Mouse (Mus musculus) CH12.LX (cell line): ENCODE data around the gene Oas3. TPM values are rescaled to one million over a fixed set of nuclear protein-coding genes. Genes with fewer than 3 reads are reported as not detected.

Experiments used
- DNase-seq: peaks from one replicate; pipeline ENCODE4 v3.0.0-alpha.2; 2013; ENCODE audit errors: extremely low read depth
- H3K27ac ChIP-seq: 2 replicates; pipeline ENCODE4 v1.5.1; 2012; ENCODE audit warnings: low read depth, mild to moderate bottlenecking, control low read depth, moderate library complexity; ENCODE audit not compliant: insufficient read depth
- H3K27me3 ChIP-seq: replicated peaks from 2 replicates; pipeline ENCODE3; 2012; ENCODE audit warnings: inconsistent platforms
- H3K36me3 ChIP-seq, 2 experiments: replicated peaks in 1 of 2; 2 replicates each; pipeline versions ENCODE3 to v1.6.1; 2012; ENCODE audit warnings: inconsistent platforms in 1 of 2, low read length in 1 of 2, mild to moderate bottlenecking in 1 of 2, mixed read lengths in 1 of 2, moderate library complexity in 1 of 2; ENCODE audit not compliant: control insufficient read depth in 1 of 2, insufficient read depth in 1 of 2
- H3K4me1 ChIP-seq, 2 experiments: 2 replicates each; pipeline ENCODE4 v1.6.1; 2012; ENCODE audit warnings: inconsistent platforms in 1 of 2, moderate library complexity in 1 of 2; ENCODE audit not compliant: insufficient read depth in 2 of 2, control insufficient read depth in 1 of 2
- H3K4me2 ChIP-seq: 2 replicates; pipeline ENCODE4 v1.6.1; 2012; ENCODE audit warnings: low read depth, mild to moderate bottlenecking, control low read depth; ENCODE audit not compliant: poor library complexity, insufficient read depth, severe bottlenecking
- H3K4me3 ChIP-seq, 3 experiments: fragments of 150-350 bp in 1 of 3; sonication (generic) in 1 of 3; replicated peaks in 1 of 3; 2 replicates each; pipeline versions ENCODE3 to v1.5.1; 2011 to 2012; ENCODE audit warnings: low read depth in 2 of 3, low read length in 2 of 3, mild to moderate bottlenecking in 2 of 3, moderate library complexity in 2 of 3, control low read depth in 1 of 3, improper control_type of control experiment in 1 of 3, inconsistent platforms in 1 of 3, mixed read lengths in 1 of 3; ENCODE audit not compliant: poor library complexity in 1 of 3
- H3K79me2 ChIP-seq: replicated peaks from 2 replicates; pipeline ENCODE4 v1.6.1; 2012; ENCODE audit warnings: mild to moderate bottlenecking, moderate library complexity; ENCODE audit not compliant: control insufficient read depth, poor library complexity, insufficient read depth, severe bottlenecking; ENCODE audit errors: extremely low read depth
- H3K9ac ChIP-seq: 2 replicates; pipeline ENCODE4 v1.6.1; 2012; ENCODE audit warnings: low read depth, mild to moderate bottlenecking, control low read depth, moderate library complexity; ENCODE audit not compliant: insufficient read depth
- H3K9me3 ChIP-seq: replicated peaks from 2 replicates; pipeline ENCODE3; 2012; ENCODE audit warnings: low read length, inconsistent platforms, mixed read lengths
- BHLHE40 ChIP-seq: IDR thresholded peaks from 2 replicates; pipeline ENCODE4 v1.6.1; 2011; ENCODE audit warnings: mild to moderate bottlenecking, low read depth, low read length, improper control_type of control experiment
- CHD1 ChIP-seq: IDR thresholded peaks from 2 replicates; pipeline ENCODE4 v1.6.1; 2012; ENCODE audit warnings: low read depth, low read length, improper control_type of control experiment, inconsistent platforms
- CHD2 ChIP-seq: IDR thresholded peaks from 2 replicates; pipeline ENCODE4 v1.6.1; 2011; ENCODE audit warnings: low read length, improper control_type of control experiment
- CTCF ChIP-seq, 2 experiments: IDR thresholded peaks in 1 of 2; conservative IDR thresholded peaks in 1 of 2; 2 replicates each; pipeline ENCODE4 v1.5.1; 2011 to 2012; ENCODE audit warnings: low read depth in 2 of 2, low read length in 2 of 2, improper control_type of control experiment in 1 of 2, inconsistent platforms in 1 of 2, mild to moderate bottlenecking in 1 of 2, moderate library complexity in 1 of 2
- E2F4 ChIP-seq: IDR thresholded peaks from 2 replicates; pipeline ENCODE4 v1.6.1; 2011; ENCODE audit warnings: low read depth, low read length, improper control_type of control experiment; ENCODE audit not compliant: insufficient replicate concordance
- ELF1 ChIP-seq: IDR thresholded peaks from 2 replicates; pipeline ENCODE4 v1.6.1; 2014; ENCODE audit warnings: low read depth, mild to moderate bottlenecking, inconsistent platforms, low read length, improper control_type of control experiment
- EP300 ChIP-seq: IDR thresholded peaks from 2 replicates; pipeline ENCODE4 v1.6.1; 2011; ENCODE audit warnings: low read length, improper control_type of control experiment
- ETS1 ChIP-seq: conservative IDR thresholded peaks from 2 replicates; pipeline ENCODE4 v1.6.1; 2012; ENCODE audit warnings: low read depth, mild to moderate bottlenecking, inconsistent platforms, low read length, improper control_type of control experiment, moderate library complexity
- GABPA ChIP-seq: IDR thresholded peaks from 2 replicates; pipeline ENCODE4 v1.6.1; 2012; ENCODE audit warnings: low read depth, low read length, improper control_type of control experiment, inconsistent platforms; ENCODE audit not compliant: insufficient replicate concordance
- IRF4 ChIP-seq: IDR thresholded peaks from 2 replicates; pipeline ENCODE4 v1.6.1; 2014; ENCODE audit warnings: low read depth, mild to moderate bottlenecking, inconsistent platforms, low read length, improper control_type of control experiment
- JUN ChIP-seq: IDR thresholded peaks from 2 replicates; pipeline ENCODE4 v1.6.1; 2011; ENCODE audit warnings: low read depth, mild to moderate bottlenecking, low read length, improper control_type of control experiment, moderate library complexity; ENCODE audit not compliant: insufficient read depth
- JUND ChIP-seq: conservative IDR thresholded peaks from 2 replicates; pipeline ENCODE4 v1.6.1; 2011; ENCODE audit warnings: low read depth, low read length, improper control_type of control experiment
- KAT2A ChIP-seq: IDR thresholded peaks from 2 replicates; pipeline ENCODE4 v1.6.1; 2012; ENCODE audit warnings: low read length, improper control_type of control experiment, inconsistent platforms; ENCODE audit not compliant: insufficient replicate concordance
- MAFK ChIP-seq: IDR thresholded peaks from 2 replicates; pipeline ENCODE4 v1.6.1; 2011; ENCODE audit warnings: low read length, improper control_type of control experiment; ENCODE audit not compliant: insufficient replicate concordance
- MEF2A ChIP-seq: IDR thresholded peaks from 2 replicates; pipeline ENCODE4 v1.6.1; 2014; ENCODE audit warnings: low read depth, mild to moderate bottlenecking, inconsistent platforms, low read length, improper control_type of control experiment, borderline replicate concordance
- MXI1 ChIP-seq: IDR thresholded peaks from 2 replicates; pipeline ENCODE4 v1.6.1; 2011; ENCODE audit warnings: mild to moderate bottlenecking, low read depth, low read length, improper control_type of control experiment
- MYC ChIP-seq: IDR thresholded peaks from 2 replicates; pipeline ENCODE4 v1.6.1; 2011; ENCODE audit warnings: low read depth, mild to moderate bottlenecking, improper control_type of control experiment, low read length
- NRF1 ChIP-seq: IDR thresholded peaks from 2 replicates; pipeline ENCODE4 v1.6.1; 2014; ENCODE audit warnings: low read depth, mild to moderate bottlenecking, inconsistent platforms, low read length, improper control_type of control experiment, moderate library complexity
- POLR2A ChIP-seq: IDR thresholded peaks from 2 replicates; pipeline ENCODE4 v1.6.1; 2011; ENCODE audit warnings: low read depth, mild to moderate bottlenecking, improper control_type of control experiment, low read length
- POLR2AphosphoS2 ChIP-seq: IDR thresholded peaks from 2 replicates; pipeline ENCODE4 v1.6.1; 2011; ENCODE audit warnings: low read depth, low read length, improper control_type of control experiment
- RAD21 ChIP-seq: IDR thresholded peaks from 2 replicates; pipeline ENCODE4 v1.6.1; 2011; ENCODE audit warnings: low read depth, mild to moderate bottlenecking, low read length, improper control_type of control experiment, moderate library complexity
- RCOR1 ChIP-seq: conservative IDR thresholded peaks from 2 replicates; pipeline ENCODE4 v1.6.1; 2012; ENCODE audit warnings: low read depth, mild to moderate bottlenecking, inconsistent platforms, low read length, improper control_type of control experiment
- SIN3A ChIP-seq: IDR thresholded peaks from 2 replicates; pipeline ENCODE4 v1.6.1; 2012; ENCODE audit warnings: low read length, improper control_type of control experiment, inconsistent platforms
- SMC3 ChIP-seq: IDR thresholded peaks from 2 replicates; pipeline ENCODE4 v1.6.1; 2011; ENCODE audit warnings: low read depth, low read length, improper control_type of control experiment
- TCF12 ChIP-seq: IDR thresholded peaks from 2 replicates; pipeline ENCODE4 v1.6.1; 2014; ENCODE audit warnings: low read depth, mild to moderate bottlenecking, inconsistent platforms, low read length, improper control_type of control experiment
- USF1 ChIP-seq: IDR thresholded peaks from 2 replicates; pipeline ENCODE4 v1.6.1; 2014; ENCODE audit warnings: low read depth, mild to moderate bottlenecking, inconsistent platforms, low read length, improper control_type of control experiment
- USF2 ChIP-seq: conservative IDR thresholded peaks from 2 replicates; pipeline ENCODE4 v1.6.1; 2011; ENCODE audit warnings: low read depth, low read length, improper control_type of control experiment
- ZC3H11A ChIP-seq: IDR thresholded peaks from 2 replicates; pipeline ENCODE4 v1.6.1; 2012; ENCODE audit warnings: low read depth, mild to moderate bottlenecking, inconsistent platforms, low read length, improper control_type of control experiment
- ZKSCAN1 ChIP-seq: IDR thresholded peaks from 2 replicates; pipeline ENCODE4 v1.6.1; 2012; ENCODE audit warnings: low read depth, inconsistent platforms, low read length, improper control_type of control experiment, borderline replicate concordance
- ZNF384 ChIP-seq: IDR thresholded peaks from 2 replicates; pipeline ENCODE4 v1.6.1; 2012; ENCODE audit warnings: low read depth, low read length, improper control_type of control experiment, inconsistent platforms
- dilution Hi-C: fragments of 300-500 bp; cut with MboI; formaldehyde crosslinking; loops from 2 replicates; pipeline ENCODE4 v1.14.3; 2020; ENCODE audit warnings: low sequenced_read_pairs; ENCODE audit not compliant: extremely low pct_unique_long_range_greater_than_20kb, extremely low pct_ligation_motif_present
- in situ Hi-C: fragments of 300-500 bp; cut with MboI; formaldehyde crosslinking; loops from 3 replicates; pipeline ENCODE4 v1.14.3; 2019; ENCODE audit warnings: low sequenced_read_pairs, low pct_ligation_motif_present, low pct_unique_long_range_greater_than_20kb, mixed read lengths
- polyA plus RNA-seq: library from polyadenylated mRNA; unstranded; fragments of >175 nt; gene quantifications from 2 replicates; pipeline ENCODE4 v1.2.1, GENCODE M21; 2012; ENCODE audit warnings: low read depth; ENCODE audit not compliant: insufficient read length
- total RNA-seq, 2 experiments: library from RNA; depleted of rRNA; stranded (reverse); fragments of 300-350 nt in 1 of 2; fragments of >200 nt in 1 of 2; gene quantifications; 2 replicates each; pipeline ENCODE4 v1.2.3; 2012 to 2014

Gene Oas3
- total and polyA plus RNA-seq, 3 experiments = 0.30 TPM; not detected in 2

- Histone ChIP-seq H3K27ac (no peak within 1 kb of the TSS), H3K79me2 (no peaks in the 10 kb centered on the region), H3K9ac (no peak within 1 kb of the TSS), H3K4me2 (no peak within 1 kb of the TSS)
- TF ChIP-seq RAD21 = no peak
- TF ChIP-seq E2F4 = no peak
- no peak for TF ChIP-seq POLR2AphosphoS2
- no peak for TF ChIP-seq GABPA
- no peak for TF ChIP-seq MXI1
- no peak for TF ChIP-seq EP300
- no peak for TF ChIP-seq USF1
- TF ChIP-seq USF2 = no peak
- TF ChIP-seq SMC3 = no peak
- no peak for TF ChIP-seq KAT2A
- no peak for TF ChIP-seq MYC
- no peak for TF ChIP-seq CTCF (conservative IDR thresholded peaks at IDR 0.05 in 1 of 2, IDR thresholded peaks at IDR 0.05 in 1 of 2; ENCODE audit: low read depth in 2 of 2, low read length in 2 of 2)
- TF ChIP-seq JUN = no peak
- no peak for TF ChIP-seq JUND
- no peak for TF ChIP-seq ZKSCAN1
- TF ChIP-seq POLR2A = no peak
- no peak for TF ChIP-seq ETS1
- TF ChIP-seq NRF1 = no peak
- no peak for TF ChIP-seq CHD2
- TF ChIP-seq RCOR1 = no peak
- TF ChIP-seq, all 38 proteins: peak for 0
- Histone ChIP-seq H3K9me3 (peaks cover 4% of the 10 kb centered on the region), H3K36me3 (no peaks in the 10 kb centered on the region), H3K27me3 (peaks cover 44% of the 10 kb centered on the region), H3K4me3 (no peak within 1 kb of the TSS), H3K4me1 (peaks cover 4 to 6% of the 10 kb centered on the region in 2 experiments; a peak in 3 of 4 replicates)
- no peak for DNase-seq
- in situ Hi-C loops = no loop called here
- dilution Hi-C loops = no loop called here
Measured at GRCm38 (mm10) chr5:120749688-120750087, 27.8 kb downstream of the Oas3 start, which contains the start of gene Oas2. TSS of gene Oas2 (minus strand) at chr5:120749853.

DNA sequence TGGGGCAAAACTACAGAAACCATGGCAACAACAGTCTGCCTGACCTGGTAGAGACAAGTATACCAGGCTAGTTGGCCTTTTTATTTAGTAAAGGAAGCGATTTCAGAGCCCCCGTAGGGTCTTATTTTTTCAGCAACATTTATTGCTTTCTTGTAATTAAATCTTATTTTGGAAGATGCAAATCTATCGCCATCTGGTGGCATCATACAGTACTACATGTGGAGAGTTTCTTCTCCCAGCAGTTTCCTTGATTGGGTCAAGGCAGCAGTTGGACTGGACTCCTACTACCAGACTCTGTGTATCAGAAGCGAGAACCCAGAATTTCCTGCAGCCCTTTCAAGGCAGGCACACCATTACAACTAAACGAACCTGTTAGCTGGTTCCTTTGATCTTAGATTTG, 31.0 kb downstream of the Oas3 start:
- H3K4me1 ChIP-seq = 0 out of 4 replicates have a peak, but pooled peaks cover 0 to 3% of the 10 kb centered on the region in 2 experiments
- no peak overlapping the region for H3K4me2 ChIP-seq
- H3K79me2 ChIP-seq = no peaks in the 10 kb centered on the region
- peaks cover 4% of the 10 kb centered on the region for H3K9me3 ChIP-seq
- peaks cover 39% of the 10 kb centered on the region for H3K27me3 ChIP-seq
- no peak overlapping the region for H3K4me3 ChIP-seq
- TF ChIP-seq BHLHE40 (no peak), SIN3A (no peak), TCF12 (no peak), MEF2A (no peak), ZKSCAN1 (no peak), CTCF (conservative IDR thresholded peaks at IDR 0.05 in 1 of 2, IDR thresholded peaks at IDR 0.05 in 1 of 2; ENCODE audit: low read depth in 2 of 2, low read length in 2 of 2) (peak; percentile 76 to 92), ELF1 (no peak; the same call in 1 of the 2 replicates), KAT2A (no peak), ETS1 (no peak), IRF4 (no peak), ZNF384 (no peak), MAFK (no peak), JUN (no peak), POLR2A (no peak), CHD1 (no peak), SMC3 (peak; percentile 66), MXI1 (no peak), NRF1 (no peak), ZC3H11A (no peak), EP300 (no peak), RAD21 (peak; percentile 69), MYC (no peak)
- dilution Hi-C loops (no loop called here), in situ Hi-C loops (no loop called here)
- H3K36me3 ChIP-seq = no peaks in the 10 kb centered on the region
- H3K27ac ChIP-seq = no peak overlapping the region
- peak; percentile 40 for DNase-seq
- no peak overlapping the region for H3K9ac ChIP-seq
